Mouse (Mus musculus): ENCODE results near the gene Pced1b. TPM values are rescaled to one million over a fixed set of nuclear protein-coding genes. Genes with fewer than 3 reads are reported as not detected.
"Not testable (repeated sequence)": the region's sequence is repeated elsewhere in the genome, so short reads cannot be mapped to it uniquely, and the experiment has no call there.

Pced1b gene
- polyA plus RNA-seq, 1 experiment from 2014 or later, result 6.4 TPM

GRCm38 (mm10) chr15:97368631-97369030, 121.7 kb downstream of the Pced1b start:
- Histone ChIP-seq H3K4me1 (peaks cover 49% of the 10 kb centered on the region), H3K9me3 (replicated peaks) (no peaks in the 10 kb centered on the region), H3K9ac (no peak overlapping the region), H3K27ac (no peak overlapping the region), H3K4me2 (no peak overlapping the region), H3K27me3 (replicated peaks) (no peaks in the 10 kb centered on the region), H3K4me3 (no peak overlapping the region), H3K36me3 (peaks cover 15% of the 10 kb centered on the region)
- ATAC-seq, result no peak
- WGBS (ENCODE audit: insufficient replicate concordance), result 81% methylated on average over 7 of the region's 7 CpGs

DNA sequence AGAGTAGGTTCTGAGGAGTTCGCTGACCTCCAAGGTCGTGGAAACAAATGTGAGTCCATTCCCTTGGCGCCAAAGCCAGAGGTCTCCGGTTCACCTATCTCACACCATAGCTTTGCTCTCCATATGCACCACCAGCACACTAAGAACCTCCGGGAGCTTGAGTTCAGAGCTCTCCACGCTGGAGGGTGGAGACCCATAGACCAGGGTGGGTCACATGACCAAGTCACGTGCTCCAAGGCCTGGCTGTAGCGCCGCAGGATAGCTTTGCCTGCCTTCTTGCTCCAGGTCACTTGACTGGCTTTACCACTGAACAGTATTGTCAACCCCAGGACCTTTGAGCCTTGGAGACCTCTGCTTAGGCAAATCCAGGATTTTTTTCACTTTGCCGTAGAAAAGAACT, 122.2 kb downstream of the Pced1b start:
- peaks cover 49% of the 10 kb centered on the region for H3K4me1 ChIP-seq
- peaks cover 13% of the 10 kb centered on the region for H3K36me3 ChIP-seq
- WGBS (ENCODE audit: insufficient replicate concordance), result 87% methylated on average over 10 of the region's 10 CpGs
- ATAC-seq, result no peak
- H3K27me3 ChIP-seq (replicated peaks), result no peaks in the 10 kb centered on the region
- no peak overlapping the region for H3K9ac ChIP-seq
- no peak overlapping the region for H3K4me2 ChIP-seq
- no peak overlapping the region for H3K27ac ChIP-seq
- no peak overlapping the region for H3K4me3 ChIP-seq
- H3K9me3 ChIP-seq (replicated peaks), result no peaks in the 10 kb centered on the region

DNA sequence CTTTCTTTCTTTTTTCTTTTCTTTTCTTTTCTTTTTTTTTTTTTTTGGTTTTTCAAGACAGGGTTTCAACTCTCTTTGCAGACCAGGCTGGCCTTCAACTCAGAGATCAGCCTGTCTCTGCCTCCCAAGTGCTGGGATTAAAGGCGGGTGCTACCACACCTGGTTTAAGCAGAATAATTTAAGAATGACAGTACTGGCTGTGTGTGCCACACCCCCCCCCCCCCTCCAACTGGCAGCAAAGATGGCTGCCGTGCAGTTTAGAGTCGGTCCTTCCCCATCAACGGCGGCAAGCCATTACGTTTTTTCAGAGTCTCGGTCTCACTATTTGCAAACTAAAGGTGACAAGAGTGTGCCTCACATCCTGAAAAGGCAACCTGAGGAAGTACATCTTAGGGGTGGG, 124.0 kb downstream of the Pced1b start:
- ATAC-seq, result no peak
- Histone ChIP-seq H3K9ac (no peak overlapping the region), H3K27me3 (replicated peaks) (no peaks in the 10 kb centered on the region), H3K27ac (no peak overlapping the region), H3K9me3 (replicated peaks) (no peaks in the 10 kb centered on the region), H3K36me3 (peaks cover 3% of the 10 kb centered on the region; the same call in 1 of the 2 replicates), H3K4me3 (no peak overlapping the region), H3K4me1 (peaks cover 53% of the 10 kb centered on the region), H3K4me2 (no peak overlapping the region)
- WGBS (ENCODE audit: insufficient replicate concordance), result 85% methylated on average over 7 of the region's 7 CpGs

GRCm38 (mm10) chr15:97372043-97372442, 125.1 kb downstream of the Pced1b start:
- H3K27ac ChIP-seq, result 0 out of 2 replicates have a peak overlapping the region, but pooled peaks have one; percentile 4
- not testable (repeated sequence) for H3K36me3 ChIP-seq; H3K9me3 ChIP-seq (replicated peaks); H3K4me2 ChIP-seq; H3K9ac ChIP-seq; H3K4me3 ChIP-seq; H3K27me3 ChIP-seq (replicated peaks); ATAC-seq
- H3K4me1 ChIP-seq, result peaks cover 63% of the 10 kb centered on the region
- 50% methylated on average over 3 of the region's 3 CpGs for WGBS (ENCODE audit: insufficient replicate concordance)

DNA sequence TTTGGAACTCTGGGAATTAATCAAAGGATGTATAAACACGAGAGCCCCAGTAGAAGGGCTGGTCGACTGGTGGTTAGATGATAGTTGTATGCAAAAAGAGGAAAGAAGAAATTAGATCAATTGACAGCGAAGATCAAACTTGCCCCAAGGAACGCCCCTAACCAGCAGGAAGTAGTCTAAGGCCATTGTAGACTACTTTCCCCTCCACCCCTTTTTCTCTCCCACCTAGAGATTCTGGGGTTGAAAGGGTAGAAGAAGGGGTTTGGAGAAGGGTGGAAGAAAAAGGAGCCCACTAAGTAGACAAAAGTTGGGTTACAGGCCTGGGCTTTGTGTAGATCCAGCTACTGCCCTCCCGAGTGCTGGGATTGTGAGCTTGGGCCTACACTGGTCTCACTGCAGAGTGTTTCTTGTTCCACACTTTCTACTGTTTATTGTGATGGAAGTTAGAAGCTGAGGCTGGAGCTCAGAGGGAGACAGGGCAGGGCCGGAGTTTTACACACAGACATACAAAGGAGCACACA, 125.8 kb downstream of the Pced1b start:
- Histone ChIP-seq H3K4me2 (peak overlapping the region; percentile 68; the same call in 1 of the 2 replicates), H3K9me3 (replicated peaks) (no peaks in the 10 kb centered on the region), H3K4me1 (peaks cover 64% of the 10 kb centered on the region), H3K36me3 (peaks cover 3% of the 10 kb centered on the region; the same call in 1 of the 2 replicates), H3K27me3 (replicated peaks) (no peaks in the 10 kb centered on the region), H3K9ac (no peak overlapping the region), H3K4me3 (no peak overlapping the region), H3K27ac (0 out of 2 replicates have a peak overlapping the region, but pooled peaks have one; percentile 4)
- ATAC-seq, result no peak
- 54% methylated on average over 6 of the region's 6 CpGs for WGBS (ENCODE audit: insufficient replicate concordance)

GRCm38 (mm10) chr15:97373203-97374084, 126.5 kb downstream of the Pced1b start:
- H3K27me3 ChIP-seq (replicated peaks), result no peaks in the 10 kb centered on the region
- peak overlapping the region; percentile 33 for H3K4me3 ChIP-seq
- H3K36me3 ChIP-seq, result peaks cover 3% of the 10 kb centered on the region; the same call in 1 of the 2 replicates
- peak overlapping the region; percentile 27; the same call in 1 of the 2 replicates for H3K27ac ChIP-seq
- H3K9me3 ChIP-seq (replicated peaks), result no peaks in the 10 kb centered on the region
- WGBS (ENCODE audit: insufficient replicate concordance), result 7% methylated on average over 24 of the region's 25 CpGs
- H3K4me2 ChIP-seq, result peak overlapping the region; percentile 68
- peaks cover 65% of the 10 kb centered on the region for H3K4me1 ChIP-seq
- ATAC-seq, result 0 out of 2 replicates have a peak, but pooled peaks have one; percentile 21
- H3K9ac ChIP-seq, result peak overlapping the region; percentile 61

DNA sequence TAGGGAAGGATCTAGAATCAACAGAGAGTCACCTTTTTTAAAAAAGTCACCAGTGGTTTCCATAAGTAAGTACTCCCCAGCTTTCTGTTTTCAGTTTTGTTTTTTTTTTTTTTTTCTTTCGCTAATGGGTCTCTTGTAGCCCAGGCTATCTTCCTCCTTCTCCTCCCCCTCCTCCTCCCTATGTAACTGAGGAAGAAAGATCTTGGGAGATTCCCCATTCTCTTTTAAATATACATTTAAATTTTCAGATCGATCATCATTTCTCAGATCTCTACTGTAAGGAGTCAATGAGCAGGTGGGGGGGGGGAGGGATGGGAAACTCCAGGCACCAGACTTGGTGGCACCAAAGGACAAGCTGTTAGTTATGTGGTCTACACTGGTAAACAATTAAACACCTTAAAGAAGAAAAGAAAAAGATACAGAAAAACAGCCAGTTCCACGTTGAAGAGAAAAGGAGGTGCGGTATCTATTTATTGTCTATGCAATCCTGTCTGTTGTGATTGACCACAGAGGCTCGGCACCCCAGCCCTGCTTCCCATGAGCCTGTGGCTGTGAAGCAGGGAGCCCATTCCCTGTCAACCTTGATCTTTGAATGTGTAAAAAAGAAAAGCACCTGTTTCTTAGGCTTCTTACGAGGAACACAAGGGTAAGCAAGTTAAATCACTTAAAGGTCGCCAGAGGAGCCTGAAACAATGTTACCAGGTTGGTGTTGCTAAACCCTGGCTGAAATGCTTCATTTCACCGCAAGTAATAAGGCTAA, 127.4 kb downstream of the Pced1b start:
- Histone ChIP-seq H3K9me3 (replicated peaks) (no peaks in the 10 kb centered on the region), H3K4me2 (peak overlapping the region; percentile 68), H3K4me3 (peak overlapping the region; percentile 33), H3K27ac (0 out of 2 replicates have a peak overlapping the region, but pooled peaks have one; percentile 36), H3K4me1 (peaks cover 70% of the 10 kb centered on the region), H3K27me3 (replicated peaks) (no peaks in the 10 kb centered on the region), H3K36me3 (no peaks in the 10 kb centered on the region), H3K9ac (peak overlapping the region; percentile 61)
- WGBS (ENCODE audit: insufficient replicate concordance), result 51% methylated on average over 8 of the region's 8 CpGs
- ATAC-seq, result no peak

DNA sequence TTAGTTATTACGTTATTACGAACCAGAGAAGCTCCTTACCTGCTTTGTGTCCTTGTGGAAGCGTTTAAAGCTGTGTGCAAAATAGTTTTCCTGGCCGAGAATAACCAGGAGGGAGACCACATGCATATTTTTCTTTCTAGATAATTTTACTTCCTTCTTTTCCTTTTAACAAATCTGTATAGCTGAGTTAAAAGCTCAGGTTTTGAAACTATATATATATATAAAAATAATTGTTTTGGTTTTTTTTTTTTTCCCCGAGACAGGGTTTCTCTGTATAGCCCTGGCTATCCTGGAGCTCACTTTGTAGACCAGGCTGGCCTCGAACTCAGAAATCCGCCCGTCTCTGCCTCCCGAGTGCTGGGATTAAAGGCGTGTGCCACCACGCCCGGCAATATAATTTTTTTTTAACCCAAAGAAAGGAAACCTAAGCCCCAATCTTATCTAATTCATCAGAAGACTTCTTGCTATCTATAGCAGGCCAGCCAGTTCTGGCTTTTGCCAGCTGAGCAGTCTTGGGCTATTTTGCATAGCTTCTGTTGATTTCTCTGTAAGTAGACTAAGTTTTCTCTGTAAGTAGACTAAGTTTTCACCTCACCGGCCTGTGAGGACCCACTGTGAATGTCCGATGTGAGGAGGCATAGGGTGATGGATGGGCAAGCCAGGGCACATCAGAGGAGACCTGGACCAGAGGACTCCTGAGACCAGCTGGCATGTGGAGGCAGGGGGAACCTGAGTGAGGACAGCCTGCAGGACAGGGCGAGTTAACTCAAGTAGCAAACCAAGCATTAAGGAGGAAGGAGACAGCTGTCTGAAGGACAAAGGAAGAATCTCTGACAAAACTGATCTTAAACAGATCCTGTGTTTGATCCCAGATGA, 128.2 kb downstream of the Pced1b start:
- H3K9ac ChIP-seq, result no peak overlapping the region
- H3K4me1 ChIP-seq, result peaks cover 77% of the 10 kb centered on the region
- WGBS (ENCODE audit: insufficient replicate concordance), result 54% methylated on average over 15 of the region's 15 CpGs
- 0 out of 2 replicates have a peak overlapping the region, but pooled peaks have one; percentile 7 for H3K4me2 ChIP-seq
- H3K27ac ChIP-seq, result peak overlapping the region; percentile 45; the same call in 1 of the 2 replicates
- H3K36me3 ChIP-seq, result no peaks in the 10 kb centered on the region
- H3K4me3 ChIP-seq, result no peak overlapping the region
- no peaks in the 10 kb centered on the region for H3K9me3 ChIP-seq (replicated peaks)
- ATAC-seq, result no peak
- no peaks in the 10 kb centered on the region for H3K27me3 ChIP-seq (replicated peaks)

DNA sequence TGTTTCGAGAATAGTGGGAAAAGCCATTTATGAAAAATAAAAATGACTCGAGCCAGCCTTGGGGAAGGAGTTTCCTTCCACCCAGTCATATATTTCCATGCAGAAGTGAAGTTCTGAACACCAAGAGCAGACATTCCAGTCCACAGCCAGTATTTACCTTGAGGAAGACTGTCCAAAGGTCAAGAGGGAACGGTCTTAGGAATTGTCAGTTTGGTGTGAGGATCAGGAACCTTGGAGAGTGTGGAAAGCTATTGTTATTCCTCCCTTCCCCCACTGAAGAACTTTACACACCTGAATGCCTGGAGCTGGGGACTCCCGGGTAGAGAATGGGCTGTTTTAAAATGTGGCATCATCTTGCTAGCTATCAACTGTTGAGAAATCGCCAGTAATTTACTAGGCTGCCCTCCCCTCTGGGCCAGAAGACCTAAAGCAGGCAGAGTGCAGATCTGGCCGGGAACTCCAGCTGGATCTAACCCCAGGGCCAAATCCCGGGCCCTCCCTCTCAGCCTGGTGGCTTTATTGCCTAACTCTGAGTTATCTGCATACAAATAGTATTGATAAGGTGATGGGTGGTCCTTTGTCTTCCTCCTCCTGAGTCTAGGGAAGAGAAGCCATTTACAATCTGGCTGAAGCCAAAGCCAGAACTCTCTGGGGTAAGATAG, 129.3 kb downstream of the Pced1b start:
- Histone ChIP-seq H3K27me3 (replicated peaks) (no peaks in the 10 kb centered on the region), H3K36me3 (no peaks in the 10 kb centered on the region), H3K9ac (0 out of 2 replicates have a peak overlapping the region, but pooled peaks have one; percentile 33), H3K27ac (peak overlapping the region; percentile 50), H3K4me3 (peak overlapping the region; percentile 27), H3K9me3 (replicated peaks) (no peaks in the 10 kb centered on the region), H3K4me2 (peak overlapping the region; percentile 48), H3K4me1 (peaks cover 89% of the 10 kb centered on the region)
- 46% methylated on average over 7 of the region's 7 CpGs for WGBS (ENCODE audit: insufficient replicate concordance)
- ATAC-seq, result no peak

DNA sequence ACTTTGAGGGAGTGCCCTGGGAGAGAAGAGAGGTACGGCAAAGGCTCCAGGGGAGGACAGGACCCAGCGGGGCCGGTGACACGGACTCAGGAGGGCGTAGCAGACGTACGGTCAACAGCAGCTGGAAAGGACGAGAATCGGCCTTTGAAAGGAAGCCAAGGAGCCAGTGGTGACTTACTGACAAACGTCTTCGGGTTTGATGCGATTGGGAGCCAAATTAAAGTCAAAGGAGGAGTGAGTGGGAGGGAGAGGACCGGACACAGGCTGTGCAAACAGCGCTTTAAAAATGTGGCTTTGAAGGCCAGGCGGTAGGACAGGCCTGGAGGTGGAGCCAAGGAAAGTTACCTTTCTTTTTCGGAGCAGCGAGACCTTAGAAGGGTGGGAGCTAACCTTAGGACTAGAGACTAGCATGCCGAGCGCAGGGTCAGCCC, 129.9 kb downstream of the Pced1b start:
- Histone ChIP-seq H3K9ac (peak overlapping the region; percentile 33; the same call in 1 of the 2 replicates), H3K4me3 (peak overlapping the region; percentile 27), H3K9me3 (replicated peaks) (no peaks in the 10 kb centered on the region), H3K36me3 (no peaks in the 10 kb centered on the region), H3K27ac (peak overlapping the region; percentile 50), H3K4me1 (peaks cover 93% of the 10 kb centered on the region), H3K27me3 (replicated peaks) (no peaks in the 10 kb centered on the region), H3K4me2 (peak overlapping the region; percentile 48)
- 42% methylated on average over 19 of the region's 19 CpGs for WGBS (ENCODE audit: insufficient replicate concordance)
- ATAC-seq, result no peak
